Mouse (Mus musculus) spleen, embryonic (tissue): ENCODE results near the gene Gnb3.
"Not testable (repeated sequence)": the region's sequence is repeated elsewhere in the genome, so short reads cannot be mapped to it uniquely, and the experiment has no call there.

Experiments
- CTCF ChIA-PET: fragments of 350-600 bp; sonication (Branson Sonifier 250); formaldehyde crosslinking; loops from one replicate; lab custom pipeline; 2022; lab: Charles Lee

The Gnb3 gene

GRCm38 (mm10) chr6:124817971-124818370, 22.1 kb downstream of the Gnb3 start:
- CTCF ChIA-PET: no interaction called here

GRCm38 (mm10) chr6:124817563-124817962, 22.5 kb downstream of the Gnb3 start:
- CTCF ChIA-PET: no interaction called here

- CTCF ChIA-PET: no interaction called here
Measured at GRCm38 (mm10) chr6:124817125-124817524, 22.9 kb downstream of the Gnb3 start.

- CTCF ChIA-PET: no interaction called here
Measured at GRCm38 (mm10) chr6:124816611-124817010, 23.5 kb downstream of the Gnb3 start.

- CTCF ChIA-PET: interaction anchor here (0.6 kb wide), 4 partner anchors 21 to 58 kb away, joined by 3 to 5 read pairs (median 4); no protein-coding TSS in a partner anchor
Measured at GRCm38 (mm10) chr6:124814858-124815774, 25.0 kb downstream of the Gnb3 start.

- CTCF ChIA-PET: interaction anchor here (0.6 kb wide), 5 partner anchors 20 to 57 kb away, joined by 3 to 5 read pairs (median 3); no protein-coding TSS in a partner anchor
Measured at GRCm38 (mm10) chr6:124814448-124814847, 25.6 kb downstream of the Gnb3 start.

GRCm38 (mm10) chr6:124813933-124814332, 26.1 kb downstream of the Gnb3 start, which contains the start of gene Tpi1:
Gene Tpi1 (minus strand): TSS chr6:124814296.
- CTCF ChIA-PET: interaction anchor here (0.6 kb wide), 1 partner anchor 32 kb away, joined by 3 read pairs; no protein-coding TSS in a partner anchor

- CTCF ChIA-PET: interaction anchor here (0.6 kb wide), 1 partner anchor 79 kb away, joined by 3 read pairs; no protein-coding TSS in a partner anchor
Measured at GRCm38 (mm10) chr6:124813496-124813895, 26.6 kb downstream of the Gnb3 start.

- CTCF ChIA-PET: interaction anchor here (0.6 kb wide), 1 partner anchor 80 kb away, joined by 3 read pairs; no protein-coding TSS in a partner anchor
Measured at GRCm38 (mm10) chr6:124812848-124813247, 27.2 kb downstream of the Gnb3 start.

- CTCF ChIA-PET: no interaction called here
Measured at GRCm38 (mm10) chr6:124811701-124812560, 28.1 kb downstream of the Gnb3 start.

- CTCF ChIA-PET: no interaction called here
Measured at GRCm38 (mm10) chr6:124811403-124811665, 28.7 kb downstream of the Gnb3 start.

- CTCF ChIA-PET: not testable (repeated sequence)
Measured at GRCm38 (mm10) chr6:124810566-124811402, 29.3 kb downstream of the Gnb3 start.

GRCm38 (mm10) chr6:124809775-124810538, 30.1 kb downstream of the Gnb3 start:
- CTCF ChIA-PET: interaction anchor here (1.2 kb wide), 1 partner anchor 18 kb away, joined by 3 read pairs; no protein-coding TSS in a partner anchor

GRCm38 (mm10) chr6:124809052-124809774, 30.9 kb downstream of the Gnb3 start:
- CTCF ChIA-PET: interaction anchor here (1.0 to 1.2 kb wide), 2 partner anchors 19 to 93 kb away, joined by 3 read pairs; no protein-coding TSS in a partner anchor

GRCm38 (mm10) chr6:124808358-124809012, 31.6 kb downstream of the Gnb3 start, which contains the start of gene Spsb2:
Gene Spsb2 (plus strand): TSS chr6:124808661.
- CTCF ChIA-PET: interaction anchor here (0.8 to 1.2 kb wide), 4 partner anchors 19 to 314 kb away, joined by 3 to 13 read pairs (median 4); no protein-coding TSS in a partner anchor

- CTCF ChIA-PET: interaction anchor here (0.8 to 1.1 kb wide), 2 partner anchors 30 to 314 kb away, joined by 4 to 13 read pairs; no protein-coding TSS in a partner anchor
Measured at GRCm38 (mm10) chr6:124807986-124808357, 32.1 kb downstream of the Gnb3 start.

- CTCF ChIA-PET: interaction anchor here (1.1 kb wide), 1 partner anchor 31 kb away, joined by 4 read pairs; no protein-coding TSS in a partner anchor
Measured at GRCm38 (mm10) chr6:124807366-124807765, 32.7 kb downstream of the Gnb3 start.

- CTCF ChIA-PET: no interaction called here
Measured at GRCm38 (mm10) chr6:124806446-124807140, 33.5 kb downstream of the Gnb3 start.
